Mouse (Mus musculus) thymus, adult 2 months (tissue): ENCODE results near the gene Galns.

Experiments
- CTCF ChIP-seq: fragments of 200-500 bp; IDR thresholded peaks from 2 replicates; pipeline ENCODE4 v1.5.1; 2012; ENCODE audit warnings: mild to moderate bottlenecking, control low read depth, low read length, moderate library complexity, borderline replicate concordance; ENCODE audit not compliant: control insufficient read depth, poor library complexity, insufficient read depth; ENCODE audit errors: extremely low read depth
- POLR2A ChIP-seq: fragments of 200-500 bp; IDR thresholded peaks from 2 replicates; pipeline ENCODE4 v1.6.1; 2012; ENCODE audit warnings: mild to moderate bottlenecking, low read length, control low read depth, moderate library complexity; ENCODE audit not compliant: control insufficient read depth, poor library complexity, insufficient read depth; ENCODE audit errors: extremely low read depth

GRCm38 (mm10) chr8:122606810-122607209 lies 4.5 kb downstream of the Galns start:
- TF ChIP-seq CTCF (no peak), POLR2A (no peak)
